Mouse (Mus musculus) left cerebral cortex, adult 2 months (tissue): ENCODE data around the gene Bcl2l12. TPM values are rescaled to one million over a fixed set of nuclear protein-coding genes. Genes with fewer than 3 reads are reported as not detected.

Experiments
- DNase-seq, 2 experiments: peaks; one replicate each; pipeline ENCODE4 v3.0.0; 2021 to 2022; ENCODE audit warnings: low spot score in 2 of 2, mixed read lengths in 1 of 2; ENCODE audit errors: extremely low spot score in 1 of 2
- H3K27ac ChIP-seq: fragments of 200-600 bp; 2 replicates; pipeline ENCODE4 v1.8.1; 2022
- H3K4me3 ChIP-seq: fragments of 200-600 bp; 2 replicates; pipeline ENCODE4 v1.8.1; 2022
- CTCF ChIP-seq: fragments of 200-600 bp; IDR thresholded peaks from 2 replicates; pipeline ENCODE4 v1.8.1; 2022; ENCODE audit warnings: antibody characterized with exemption, mild to moderate bottlenecking, moderate library complexity
- intact Hi-C: fragments of 180-260 bp; cut with DNase I; formaldehyde crosslinking; loops from one replicate; pipeline ENCODE4 v1.15.1; 2025
- total RNA-seq, 2 experiments: library from RNA; stranded (reverse); gene quantifications; 2 replicates each; pipeline ENCODE4 v1.2.3; 2021

Gene Bcl2l12
- total RNA-seq, 2 experiments from 2014 or later = 3.0 to 3.8 TPM

GRCm38 (mm10) chr7:44983944-44984832 is 14.3 kb downstream of the Bcl2l12 start:
- no peak for DNase-seq
- no peak for TF ChIP-seq CTCF
- no peak overlapping the region for H3K4me3 ChIP-seq
- intact Hi-C loops = loop anchor here (5.0 kb wide), 1 partner anchor 83 kb away; no protein-coding TSS in a partner anchor
- no peak overlapping the region for H3K27ac ChIP-seq

- Histone ChIP-seq H3K27ac (no peak overlapping the region), H3K4me3 (no peak overlapping the region)
- peak; percentile 75 to 88 for DNase-seq
- TF ChIP-seq CTCF = peak; percentile 97
- intact Hi-C loops = loop anchor here (5.0 kb wide), 1 partner anchor 84 kb away; no protein-coding TSS in a partner anchor
Observed at GRCm38 (mm10) chr7:44983085-44983484, 15.4 kb downstream of the Bcl2l12 start.

- intact Hi-C loops = loop anchor here (5.0 kb wide), 1 partner anchor 86 kb away; no protein-coding TSS in a partner anchor
Observed at GRCm38 (mm10) chr7:44981539-44981938, 17.0 kb downstream of the Bcl2l12 start.

GRCm38 (mm10) chr7:44978300-44978699 is 20.2 kb downstream of the Bcl2l12 start:
- no peak overlapping the region for H3K27ac ChIP-seq
- peak; percentile 15; the same call in 1 of the 2 replicates for TF ChIP-seq CTCF
- no peak for DNase-seq
- intact Hi-C loops = no loop called here
- H3K4me3 ChIP-seq = no peak overlapping the region

More at GRCm38 (mm10) chr7:44981539-44981938, 17.0 kb downstream of the Bcl2l12 start:
- Histone ChIP-seq H3K4me3 (no peak overlapping the region), H3K27ac (no peak overlapping the region)
- TF ChIP-seq CTCF = no peak
- DNase-seq = no peak

- H3K27ac ChIP-seq = peak overlapping the region; percentile 54
- no peak for DNase-seq
- no peak for TF ChIP-seq CTCF
- intact Hi-C loops = no loop called here
- H3K4me3 ChIP-seq = peak overlapping the region; percentile 84
Observed at GRCm38 (mm10) chr7:44975117-44975419, 23.4 kb downstream of the Bcl2l12 start.

GRCm38 (mm10) chr7:44974383-44975116 is 24.0 kb downstream of the Bcl2l12 start, which contains the start of gene Cpt1c:
TSS of gene Cpt1c (minus strand) at chr7:44974851.
- intact Hi-C loops = no loop called here

GRCm38 (mm10) chr7:44973415-44974130 is 24.9 kb downstream of the Bcl2l12 start:
- TF ChIP-seq CTCF = no peak
- intact Hi-C loops = no loop called here
- Histone ChIP-seq H3K27ac (peak overlapping the region; percentile 97), H3K4me3 (peak overlapping the region; percentile 84)
- no peak for DNase-seq

More at GRCm38 (mm10) chr7:44974383-44975116, 24.0 kb downstream of the Bcl2l12 start, which contains the start of gene Cpt1c:
- no peak; the same call in 1 of the 2 replicates for TF ChIP-seq CTCF
- Histone ChIP-seq H3K4me3 (peak within 1 kb of the TSS; percentile 84), H3K27ac (peak within 1 kb of the TSS; percentile 97)
- peak; percentile 87 to 88 for DNase-seq

- TF ChIP-seq CTCF = no peak
- no peak for DNase-seq
- intact Hi-C loops = no loop called here
- H3K4me3 ChIP-seq = peak overlapping the region; percentile 49; the same call in 1 of the 2 replicates
- no peak overlapping the region; the same call in 1 of the 2 replicates for H3K27ac ChIP-seq
Observed at GRCm38 (mm10) chr7:44971142-44971541, 27.4 kb downstream of the Bcl2l12 start.

GRCm38 (mm10) chr7:44970231-44970691 is 28.3 kb downstream of the Bcl2l12 start:
- Histone ChIP-seq H3K4me3 (peak overlapping the region; percentile 49), H3K27ac (peak overlapping the region; percentile 4; the same call in 1 of the 2 replicates)
- TF ChIP-seq CTCF = no peak
- peak; percentile 72 to 80 for DNase-seq
- intact Hi-C loops = no loop called here

- no peak overlapping the region for H3K4me3 ChIP-seq
- intact Hi-C loops = no loop called here
- no peak for DNase-seq
- H3K27ac ChIP-seq = no peak overlapping the region
- no peak for TF ChIP-seq CTCF
Observed at GRCm38 (mm10) chr7:44966638-44967037, 31.9 kb downstream of the Bcl2l12 start.

- no peak overlapping the region for H3K4me3 ChIP-seq
- TF ChIP-seq CTCF = peak; percentile 27
- intact Hi-C loops = no loop called here
- no peak for DNase-seq
- no peak overlapping the region for H3K27ac ChIP-seq
Observed at GRCm38 (mm10) chr7:44965975-44966374, 32.5 kb downstream of the Bcl2l12 start.
